Mouse (Mus musculus): ENCODE measurements at regions not wholly inside any gene's neighbourhood (a gene's known extent, or its start where the extent isn't known, plus 50 kb on each side); places are given as distances from the start of the nearest gene placed in this dataset.

- H3K27me3 ChIP-seq (replicated peaks), result no peaks in the 10 kb centered on the region
- no peaks in the 10 kb centered on the region for H3K36me3 ChIP-seq
- H3K27ac ChIP-seq (replicated peaks), result no peak overlapping the region
- no peak overlapping the region for H3K4me2 ChIP-seq
- ATAC-seq (ENCODE audit: low FRiP score), result no peak
- H3K9ac ChIP-seq (replicated peaks), result no peak overlapping the region
- peaks cover 5% of the 10 kb centered on the region for H3K4me1 ChIP-seq
- H3K4me3 ChIP-seq (replicated peaks), result no peak overlapping the region
- WGBS, result 89% methylated on average over 5 of the region's 5 CpGs
- H3K9me3 ChIP-seq (replicated peaks), result no peaks in the 10 kb centered on the region
These were observed 239.8 kb upstream of the Dab2 start for GRCm38 (mm10) chr15:6059790-6060189.

GRCm38 (mm10) chr15:6060649-6061048 is 238.9 kb upstream of the Dab2 start:
- Histone ChIP-seq H3K9ac (replicated peaks) (no peak overlapping the region), H3K4me3 (replicated peaks) (no peak overlapping the region), H3K27me3 (replicated peaks) (no peaks in the 10 kb centered on the region), H3K4me2 (no peak overlapping the region), H3K4me1 (peaks cover 5% of the 10 kb centered on the region), H3K9me3 (replicated peaks) (no peaks in the 10 kb centered on the region), H3K27ac (replicated peaks) (no peak overlapping the region), H3K36me3 (no peaks in the 10 kb centered on the region)
- ATAC-seq (ENCODE audit: low FRiP score), result no peak
- WGBS, result 97% methylated on average over 1 of the region's 1 CpGs

- Histone ChIP-seq H3K9ac (replicated peaks) (no peak overlapping the region), H3K4me2 (no peak overlapping the region), H3K9me3 (replicated peaks) (no peaks in the 10 kb centered on the region), H3K4me1 (no peaks in the 10 kb centered on the region), H3K4me3 (replicated peaks) (no peak overlapping the region), H3K36me3 (no peaks in the 10 kb centered on the region), H3K27ac (replicated peaks) (no peak overlapping the region), H3K27me3 (replicated peaks) (no peaks in the 10 kb centered on the region)
- no peak for ATAC-seq (ENCODE audit: low FRiP score)
- WGBS, result 90% methylated on average over 3 of the region's 3 CpGs
These were observed 234.5 kb upstream of the Dab2 start for GRCm38 (mm10) chr15:6065100-6065499.

- no peaks in the 10 kb centered on the region for H3K36me3 ChIP-seq
- H3K9ac ChIP-seq (replicated peaks), result no peak overlapping the region
- H3K4me1 ChIP-seq, result no peaks in the 10 kb centered on the region
- no peaks in the 10 kb centered on the region for H3K27me3 ChIP-seq (replicated peaks)
- no peak overlapping the region for H3K27ac ChIP-seq (replicated peaks)
- no peak overlapping the region for H3K4me3 ChIP-seq (replicated peaks)
- H3K9me3 ChIP-seq (replicated peaks), result no peaks in the 10 kb centered on the region
- no peak for ATAC-seq (ENCODE audit: low FRiP score)
- no peak overlapping the region for H3K4me2 ChIP-seq
- 86% methylated on average over 6 of the region's 6 CpGs for WGBS
These were observed 232.2 kb upstream of the Dab2 start for GRCm38 (mm10) chr15:6067380-6067779.

- ATAC-seq (ENCODE audit: low FRiP score), result no peak
- H3K9me3 ChIP-seq (replicated peaks), result no peaks in the 10 kb centered on the region
- no peak overlapping the region for H3K9ac ChIP-seq (replicated peaks)
- no peak overlapping the region for H3K27ac ChIP-seq (replicated peaks)
- no peaks in the 10 kb centered on the region for H3K4me1 ChIP-seq
- no peaks in the 10 kb centered on the region for H3K27me3 ChIP-seq (replicated peaks)
- no peak overlapping the region for H3K4me3 ChIP-seq (replicated peaks)
- 93% methylated on average over 8 of the region's 8 CpGs for WGBS
- H3K36me3 ChIP-seq, result no peaks in the 10 kb centered on the region
- H3K4me2 ChIP-seq, result no peak overlapping the region
These were observed 231.2 kb upstream of the Dab2 start for GRCm38 (mm10) chr15:6068371-6068770.

DNA sequence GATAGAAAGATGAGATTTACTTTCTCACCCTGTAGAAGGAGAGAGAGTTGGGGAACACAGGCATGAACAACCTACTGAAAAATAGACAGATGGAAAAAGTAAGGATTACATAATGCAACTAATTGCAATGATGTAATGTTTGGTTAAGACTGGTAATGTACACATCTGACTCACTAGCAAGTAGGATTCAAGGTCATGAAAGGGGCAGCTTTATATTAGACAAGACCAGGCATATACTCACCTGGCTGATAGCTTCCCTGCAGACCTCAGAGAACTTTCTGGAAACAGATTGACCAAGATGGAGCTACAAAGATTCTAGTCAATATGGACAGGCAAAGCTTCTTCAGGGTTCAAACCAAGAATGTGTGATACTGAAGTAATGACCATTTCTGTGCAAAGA is 227.7 kb upstream of the Dab2 start:
- H3K4me1 ChIP-seq, result no peaks in the 10 kb centered on the region
- H3K4me2 ChIP-seq, result no peak overlapping the region
- no peak overlapping the region for H3K4me3 ChIP-seq (replicated peaks)
- H3K27me3 ChIP-seq (replicated peaks), result no peaks in the 10 kb centered on the region
- no peaks in the 10 kb centered on the region for H3K36me3 ChIP-seq
- H3K9me3 ChIP-seq (replicated peaks), result no peaks in the 10 kb centered on the region
- H3K27ac ChIP-seq (replicated peaks), result no peak overlapping the region
- no peak for ATAC-seq (ENCODE audit: low FRiP score)
- H3K9ac ChIP-seq (replicated peaks), result no peak overlapping the region

- H3K4me3 ChIP-seq (replicated peaks), result no peak overlapping the region
- H3K27me3 ChIP-seq (replicated peaks), result no peaks in the 10 kb centered on the region
- H3K4me2 ChIP-seq, result no peak overlapping the region
- H3K4me1 ChIP-seq, result no peaks in the 10 kb centered on the region
- no peak overlapping the region for H3K9ac ChIP-seq (replicated peaks)
- 80% methylated on average over 3 of the region's 3 CpGs for WGBS
- H3K27ac ChIP-seq (replicated peaks), result no peak overlapping the region
- ATAC-seq (ENCODE audit: low FRiP score), result no peak
- no peaks in the 10 kb centered on the region for H3K36me3 ChIP-seq
- no peaks in the 10 kb centered on the region for H3K9me3 ChIP-seq (replicated peaks)
These were observed 226.7 kb upstream of the Dab2 start for GRCm38 (mm10) chr15:6072920-6073319.

- no peak overlapping the region for H3K27ac ChIP-seq (replicated peaks)
- H3K9ac ChIP-seq (replicated peaks), result no peak overlapping the region
- H3K4me2 ChIP-seq, result no peak overlapping the region
- H3K36me3 ChIP-seq, result no peaks in the 10 kb centered on the region
- no peaks in the 10 kb centered on the region for H3K9me3 ChIP-seq (replicated peaks)
- H3K27me3 ChIP-seq (replicated peaks), result no peaks in the 10 kb centered on the region
- 49% methylated on average over 8 of the region's 8 CpGs for WGBS
- H3K4me3 ChIP-seq (replicated peaks), result no peak overlapping the region
- peak; percentile 80 for ATAC-seq (ENCODE audit: low FRiP score)
- no peaks in the 10 kb centered on the region for H3K4me1 ChIP-seq
These were observed 218.6 kb upstream of the Dab2 start for GRCm38 (mm10) chr15:6080714-6081635.

- H3K36me3 ChIP-seq, result no peaks in the 10 kb centered on the region
- H3K9ac ChIP-seq (replicated peaks), result no peak overlapping the region
- no peak for ATAC-seq (ENCODE audit: low FRiP score)
- 80% methylated on average over 3 of the region's 3 CpGs for whole genome bisulfite sequencing
- no peaks in the 10 kb centered on the region for H3K9me3 ChIP-seq (replicated peaks)
- no peak overlapping the region for H3K27ac ChIP-seq (replicated peaks)
- H3K4me2 ChIP-seq, result no peak overlapping the region
- H3K4me3 ChIP-seq (replicated peaks), result no peak overlapping the region
- no peaks in the 10 kb centered on the region for H3K27me3 ChIP-seq (replicated peaks)
- H3K4me1 ChIP-seq, result no peaks in the 10 kb centered on the region
These were observed 212.4 kb upstream of the Dab2 start for GRCm38 (mm10) chr15:6087208-6087607.

DNA sequence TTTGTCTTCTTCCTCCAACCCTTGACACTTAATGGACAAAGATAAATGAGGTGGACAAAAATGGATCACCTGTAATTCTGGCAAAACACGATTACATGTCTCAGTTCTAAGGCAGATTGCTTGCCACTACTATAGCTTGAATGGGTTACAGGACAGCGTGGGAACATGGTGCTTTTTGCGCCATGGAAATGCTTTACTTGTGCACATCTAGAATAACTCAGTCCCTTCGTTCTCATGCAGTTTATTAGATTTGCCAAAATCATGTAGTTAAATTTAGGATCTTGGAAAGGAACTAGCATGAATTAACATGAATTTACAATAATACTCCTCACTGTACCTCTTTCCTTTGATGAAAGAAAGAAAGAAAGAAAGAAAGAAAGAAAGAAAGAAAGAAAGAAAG is 211.1 kb upstream of the Dab2 start:
- no peak overlapping the region for H3K4me3 ChIP-seq (replicated peaks)
- H3K36me3 ChIP-seq, result no peaks in the 10 kb centered on the region
- no peaks in the 10 kb centered on the region for H3K27me3 ChIP-seq (replicated peaks)
- WGBS, result 85% methylated on average over 4 of the region's 4 CpGs
- H3K9me3 ChIP-seq (replicated peaks), result no peaks in the 10 kb centered on the region
- no peak for ATAC-seq (ENCODE audit: low FRiP score)
- H3K4me2 ChIP-seq, result no peak overlapping the region
- H3K27ac ChIP-seq (replicated peaks), result no peak overlapping the region
- H3K4me1 ChIP-seq, result no peaks in the 10 kb centered on the region
- no peak overlapping the region for H3K9ac ChIP-seq (replicated peaks)

DNA sequence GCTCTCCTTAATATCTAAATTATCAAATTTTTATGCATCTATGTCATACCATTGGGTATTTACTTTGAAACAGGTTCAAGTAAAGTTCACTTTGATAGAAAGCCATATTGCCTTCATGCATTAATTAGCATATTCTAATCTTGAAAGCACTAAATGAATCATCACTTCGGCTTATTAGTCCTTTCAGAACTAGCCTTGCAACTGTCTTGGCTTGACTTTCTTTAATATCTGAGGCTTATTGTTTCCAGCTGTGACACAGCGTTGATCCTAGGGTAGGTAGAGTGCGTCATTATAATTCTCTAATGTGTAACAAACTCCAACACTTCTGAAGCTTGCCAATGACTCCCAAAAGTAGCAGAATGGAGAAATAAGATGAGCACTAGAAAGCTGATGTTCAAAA is 169.9 kb upstream of the Dab2 start:
- H3K9me3 ChIP-seq (replicated peaks), result no peaks in the 10 kb centered on the region
- no peaks in the 10 kb centered on the region for H3K27me3 ChIP-seq (replicated peaks)
- H3K27ac ChIP-seq (replicated peaks), result no peak overlapping the region
- no peaks in the 10 kb centered on the region for H3K36me3 ChIP-seq
- ATAC-seq (ENCODE audit: low FRiP score), result no peak
- H3K4me3 ChIP-seq (replicated peaks), result no peak overlapping the region
- no peak overlapping the region for H3K4me2 ChIP-seq
- no peak overlapping the region for H3K9ac ChIP-seq (replicated peaks)
- H3K4me1 ChIP-seq, result no peaks in the 10 kb centered on the region
- WGBS, result 86% methylated on average over 3 of the region's 3 CpGs

DNA sequence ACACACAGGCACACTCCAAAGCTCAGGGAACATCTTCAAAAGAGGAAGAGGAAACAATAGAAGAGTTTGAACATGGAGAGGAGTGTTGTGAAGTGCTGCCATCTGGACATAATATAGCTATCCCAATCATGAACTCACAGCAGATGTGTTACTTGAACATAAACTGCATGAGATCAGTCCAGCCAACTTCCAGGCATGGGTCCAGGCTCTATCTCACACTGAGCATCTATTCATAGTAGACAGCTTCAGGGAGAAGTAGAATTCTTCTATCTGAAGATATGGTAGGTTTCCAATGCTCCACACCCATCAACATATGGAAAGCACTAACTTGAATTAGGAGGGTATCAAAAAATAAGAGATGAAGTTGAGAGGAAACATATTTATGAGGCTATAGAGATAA is 167.4 kb upstream of the Dab2 start:
- Histone ChIP-seq H3K27me3 (replicated peaks) (no peaks in the 10 kb centered on the region), H3K4me1 (no peaks in the 10 kb centered on the region), H3K9ac (replicated peaks) (no peak overlapping the region), H3K36me3 (no peaks in the 10 kb centered on the region), H3K4me3 (replicated peaks) (no peak overlapping the region), H3K9me3 (replicated peaks) (no peaks in the 10 kb centered on the region), H3K4me2 (no peak overlapping the region), H3K27ac (replicated peaks) (no peak overlapping the region)
- no peak for ATAC-seq (ENCODE audit: low FRiP score)

All from neural tube, embryonic 15.5 days (tissue).